Mouse (Mus musculus) small intestine, adult 2 months (tissue): ENCODE data around the gene Lysmd4.

Experiments used
- CTCF ChIP-seq: fragments of 200-500 bp; IDR thresholded peaks from 2 replicates; pipeline ENCODE4 v1.5.1; 2012; ENCODE audit warnings: low read depth, mild to moderate bottlenecking, control low read depth, inconsistent platforms, low read length, moderate library complexity, mixed read lengths; ENCODE audit not compliant: insufficient replicate concordance, insufficient read length; ENCODE audit errors: extremely low read depth
- POLR2A ChIP-seq: fragments of 200-500 bp; IDR thresholded peaks from 2 replicates; pipeline ENCODE4 v1.6.1; 2012; ENCODE audit warnings: low read depth, mild to moderate bottlenecking, control low read depth, inconsistent platforms, low read length, moderate library complexity

- TF ChIP-seq POLR2A (no peak), CTCF (no peak)
Measured at GRCm38 (mm10) chr7:67229701-67230100, 7.4 kb downstream of the Lysmd4 start.
